Mouse (Mus musculus): Measurements from ENCODE around the gene Sdc4.

- TF ChIP-seq CTCF (conservative IDR thresholded peaks at IDR 0.05; ENCODE audit: low read length) (no peak), NANOG (IDR thresholded peaks at IDR 0.05; ENCODE audit: borderline replicate concordance, low read length) (no peak)
These were observed 14.8 kb upstream of the Sdc4 start for GRCm38 (mm10) chr2:164458535-164458934.
